ENCODE assay signal across 8 mouse cellular contexts in genomic region chr9:75282830-75283229, GRCm38 (mm10). TPM values are rescaled to one million over a fixed set of nuclear protein-coding genes. Genes with fewer than 3 reads are reported as not detected.
DNase-seq lines count a peak whose midpoint lies in the region; ATAC-seq lines count a peak whose summit lies in the region.

No protein-coding gene starts in this region.

- 28% methylated on average over 3 of the region's 3 CpGs for WGBS in midbrain, embryonic 10.5 days
- 17% methylated on average over 3 of the region's 3 CpGs for WGBS in midbrain, embryonic 16.5 days
- whole genome bisulfite sequencing in hindbrain, embryonic 15.5 days = 11% methylated on average over 3 of the region's 3 CpGs
- 15% methylated on average over 3 of the region's 3 CpGs for WGBS in neural tube, embryonic 13.5 days

- H3K27ac ChIP-seq in midbrain, embryonic 10.5 days (replicated peaks) = no peak overlapping the region
- H3K27ac ChIP-seq in midbrain, embryonic 16.5 days (ENCODE audit: low read length) = no peak overlapping the region
- no peak overlapping the region for H3K27ac ChIP-seq in hindbrain, embryonic 15.5 days (replicated peaks)
- no peak overlapping the region for H3K27ac ChIP-seq in neural tube, embryonic 13.5 days (replicated peaks)

- H3K27me3 ChIP-seq in midbrain, embryonic 10.5 days (ENCODE audit: low read depth, poor library complexity, severe bottlenecking) = peaks cover 6% of the 10 kb centered on the region
- no peaks in the 10 kb centered on the region for H3K27me3 ChIP-seq in midbrain, embryonic 16.5 days (ENCODE audit: control insufficient read depth, insufficient read depth, low read depth, low read length)
- no peaks in the 10 kb centered on the region for H3K27me3 ChIP-seq in hindbrain, embryonic 15.5 days
- H3K27me3 ChIP-seq in neural tube, embryonic 13.5 days = peaks cover 4% of the 10 kb centered on the region; the same call in 1 of the 2 replicates

- no peaks in the 10 kb centered on the region for H3K36me3 ChIP-seq in midbrain, embryonic 10.5 days
- no peaks in the 10 kb centered on the region for H3K36me3 ChIP-seq in midbrain, embryonic 16.5 days (ENCODE audit: control insufficient read depth, insufficient read depth, low read length)
- no peaks in the 10 kb centered on the region for H3K36me3 ChIP-seq in hindbrain, embryonic 15.5 days
- H3K36me3 ChIP-seq in neural tube, embryonic 13.5 days = no peaks in the 10 kb centered on the region

- intact Hi-C loops in left cerebral cortex, postnatal 14 days (cut with DNase I) = loop anchor here (2.0 to 10.0 kb wide), 2 partner anchors 158 to 232 kb away; partner anchors contain the start of gene Leo1

- peaks cover 5% of the 10 kb centered on the region for H3K4me1 ChIP-seq in midbrain, embryonic 10.5 days
- H3K4me1 ChIP-seq in midbrain, embryonic 16.5 days (ENCODE audit: control insufficient read depth, insufficient read depth, low read length) = no peaks in the 10 kb centered on the region
- no peaks in the 10 kb centered on the region for H3K4me1 ChIP-seq in hindbrain, embryonic 15.5 days (replicated peaks)
- no peaks in the 10 kb centered on the region for H3K4me1 ChIP-seq in neural tube, embryonic 13.5 days (replicated peaks)

- no peak overlapping the region for H3K4me2 ChIP-seq in midbrain, embryonic 16.5 days (ENCODE audit: low read length)
- H3K4me2 ChIP-seq in hindbrain, embryonic 15.5 days = no peak overlapping the region
- H3K4me2 ChIP-seq in neural tube, embryonic 13.5 days = no peak overlapping the region

- H3K4me3 ChIP-seq in midbrain, embryonic 10.5 days = no peak overlapping the region
- no peak overlapping the region for H3K4me3 ChIP-seq in midbrain, embryonic 16.5 days (ENCODE audit: low read depth, low read length)
- H3K4me3 ChIP-seq in hindbrain, embryonic 15.5 days = no peak overlapping the region
- no peak overlapping the region for H3K4me3 ChIP-seq in neural tube, embryonic 13.5 days

- no peak overlapping the region for H3K9ac ChIP-seq in midbrain, embryonic 16.5 days (ENCODE audit: low read depth, low read length)
- H3K9ac ChIP-seq in hindbrain, embryonic 15.5 days = no peak overlapping the region
- H3K9ac ChIP-seq in neural tube, embryonic 13.5 days = no peak overlapping the region

- H3K9me3 ChIP-seq in midbrain, embryonic 10.5 days (replicated peaks) = no peaks in the 10 kb centered on the region
- H3K9me3 ChIP-seq in midbrain, embryonic 16.5 days (replicated peaks; ENCODE audit: control insufficient read depth, low read length, poor library complexity, severe bottlenecking) = no peaks in the 10 kb centered on the region
- H3K9me3 ChIP-seq in hindbrain, embryonic 15.5 days = no peaks in the 10 kb centered on the region
- H3K9me3 ChIP-seq in neural tube, embryonic 13.5 days = no peaks in the 10 kb centered on the region

- no peak for ATAC-seq in midbrain, embryonic 16.5 days
- peak; percentile 59; the same call in 1 of the 2 replicates for ATAC-seq in hindbrain, embryonic 15.5 days (ENCODE audit: low FRiP score, low read depth)
- ATAC-seq in neural tube, embryonic 13.5 days (ENCODE audit: low read depth) = 0 out of 2 replicates have a peak, but pooled peaks have one; percentile 62

- DNase-seq in midbrain, embryonic 10.5 days (ENCODE audit: low spot score) = peak; percentile 50
- peak; percentile 75 for DNase-seq in ZHBTc4 (ENCODE audit: low read depth, low spot score)
- peak; percentile 74 to 82 for DNase-seq in cerebellum, postnatal 36 days
- DNase-seq in left cerebral cortex, postnatal 14 days (ENCODE audit: low spot score in 2 of 2) = peak; percentile 71 to 72
- DNase-seq in urinary bladder, postnatal 4 days (ENCODE audit: low spot score in 2 of 2) = no peak

RNA-seq across cellular contexts. Expression of gene Gnb5, which starts 23.3 kb away (rescaled TPM):
- polyA plus RNA-seq in midbrain, embryonic 10.5 days (2016; fragmentation: Nextera tagmentation; extraction: Ambion mirVana) = 29.3 and 30.9 TPM in 2 replicates
- polyA plus RNA-seq in midbrain, embryonic 16.5 days (2015; fragmentation: Nextera tagmentation; extraction: Ambion mirVana) = 69.7 and 78.1 TPM in 2 replicates
- 81.3 and 83.9 TPM in 2 replicates for polyA plus RNA-seq in hindbrain, embryonic 15.5 days (2015; fragmentation: Nextera tagmentation; extraction: Ambion mirVana)
- total RNA-seq in left cerebral cortex, postnatal 14 days (2021) = 100 to 1,000 TPM; 134 to 140 TPM
- polyA plus RNA-seq in neural tube, embryonic 13.5 days (2015; fragmentation: Nextera tagmentation; extraction: Ambion mirVana) = 60.7 and 63.7 TPM in 2 replicates

RNA-seq across cellular contexts. Expression of gene Myo5c, which starts 51.0 kb away (rescaled TPM):
- polyA plus RNA-seq in midbrain, embryonic 10.5 days (2016; fragmentation: Nextera tagmentation; extraction: Ambion mirVana) = 0.52 and 0.77 TPM in 2 replicates
- 0.26 and 0.53 TPM in 2 replicates for polyA plus RNA-seq in midbrain, embryonic 16.5 days (2015; fragmentation: Nextera tagmentation; extraction: Ambion mirVana)
- 0.28 and 0.54 TPM in 2 replicates for polyA plus RNA-seq in hindbrain, embryonic 15.5 days (2015; fragmentation: Nextera tagmentation; extraction: Ambion mirVana)
- 1 to 10 TPM; 1.9 to 4.0 TPM for total RNA-seq in left cerebral cortex, postnatal 14 days (2021)
- polyA plus RNA-seq in neural tube, embryonic 13.5 days (2015; fragmentation: Nextera tagmentation; extraction: Ambion mirVana) = 0.45 TPM in 2 replicates

Comparison
In these comparisons a context has a peak if more than half of its experiments do, and no peak if none do; other contexts are left out.
1. DNase-seq: peak in midbrain, embryonic 10.5 days (single experiment), ZHBTc4 (single experiment), cerebellum, postnatal 36 days (2 of 2) and left cerebral cortex, postnatal 14 days (2 of 2); none in urinary bladder, postnatal 4 days (0 of 2).